Mouse (Mus musculus): ENCODE measurements around the gene Plxdc2.

DNA sequence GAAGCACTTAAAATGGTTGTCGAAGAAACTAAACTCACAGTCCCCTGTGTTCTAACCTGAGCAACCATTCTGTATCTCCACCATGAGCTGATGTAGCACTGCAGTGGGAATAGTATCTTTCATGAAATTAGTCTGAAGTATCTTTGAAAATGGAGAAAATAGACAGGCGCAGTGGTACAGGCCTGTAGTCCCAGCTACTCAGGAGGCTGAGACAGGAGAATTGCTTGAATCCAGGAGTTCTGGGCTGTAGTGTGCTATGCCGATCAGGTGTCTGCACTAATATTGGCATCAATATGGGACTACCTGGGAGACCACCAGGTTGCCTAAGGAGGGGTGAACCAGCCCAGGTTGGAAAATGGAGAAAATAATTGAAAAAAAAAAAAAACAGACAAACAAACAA, 326.8 kb downstream of the Plxdc2 start:
- TF ChIP-seq CTCF (IDR thresholded peaks at IDR 0.05; ENCODE audit: low read depth, low read length) (no peak), POLR2A (IDR thresholded peaks at IDR 0.05; ENCODE audit: extremely low read depth, insufficient read depth, low read length) (no peak)

All from liver, adult 2 months (tissue).